Mouse (Mus musculus) bone marrow, adult 2 months (tissue): ENCODE results near the gene St8sia1.

ENCODE experiments used
- CTCF ChIP-seq: fragments of 200-500 bp; IDR thresholded peaks from 2 replicates; pipeline ENCODE4 v1.5.1; 2011; ENCODE audit warnings: low read length, control low read depth; ENCODE audit not compliant: control insufficient read depth, insufficient read depth
- POLR2A ChIP-seq: fragments of 200-500 bp; IDR thresholded peaks from 2 replicates; pipeline ENCODE4 v1.6.1; 2011; ENCODE audit warnings: low read depth, mild to moderate bottlenecking, control low read depth, low read length, borderline replicate concordance; ENCODE audit not compliant: control insufficient read depth

GRCm38 (mm10) chr6:142846855-142847254, 117.4 kb downstream of the St8sia1 start:
- TF ChIP-seq CTCF (no peak), POLR2A (no peak)
